Mouse (Mus musculus) B cell, adult 62 days (primary cell): ENCODE measurements around the gene Pdcd5. TPM values are rescaled to one million over a fixed set of nuclear protein-coding genes. Genes with fewer than 3 reads are reported as not detected.

Experiments
- total RNA-seq: library from RNA; stranded (reverse); gene quantifications from 4 replicates; pipeline ENCODE4 v1.2.4, GENCODE M21; 2023

The Pdcd5 gene
- 49.0 to 51.5 TPM (median 50.9 TPM) in 4 replicates for total RNA-seq

DNA sequence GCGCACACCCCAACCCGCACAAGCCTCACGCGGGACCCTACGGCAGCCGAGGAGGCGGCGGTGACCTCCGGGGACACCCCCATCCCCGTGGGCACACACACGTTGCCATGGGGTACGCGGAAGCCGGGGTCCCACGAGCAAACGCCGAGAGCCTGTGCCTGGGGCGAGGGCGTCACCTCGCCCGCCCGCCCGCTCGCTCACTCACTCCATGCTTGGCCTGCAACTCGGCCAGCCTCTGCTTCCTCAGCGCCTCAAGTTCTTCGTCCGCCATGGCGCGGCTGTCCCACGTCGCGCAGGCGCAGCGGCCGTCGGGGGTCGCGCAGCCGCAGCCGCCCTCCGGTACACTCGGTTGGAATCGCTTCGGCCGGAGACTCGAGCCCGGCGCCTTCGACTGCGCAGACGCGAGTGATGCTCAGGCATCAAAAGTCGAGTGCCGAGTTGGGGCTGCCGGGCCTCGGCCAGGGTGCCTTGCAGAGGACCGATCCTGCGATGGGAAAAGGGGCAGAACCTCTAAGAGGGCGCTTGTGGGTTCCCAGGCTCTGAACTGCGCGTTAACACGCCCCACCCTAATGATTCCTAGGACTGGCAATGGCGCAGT, at the start of gene Pdcd5:
Pdcd5 (minus strand) TSS at position 421 of the 598 bp plus-strand sequence.

Other genes starting within 250 kb of the Pdcd5 start
- gene Slc7a9, start 198.7 kb downstream of the Pdcd5 start, total RNA-seq: not detected in 4 replicates
- not detected in 4 replicates for gene Tdrd12, start 109.8 kb downstream of the Pdcd5 start, total RNA-seq
- 20.8 to 28.5 TPM (median 25.4 TPM) in 4 replicates for gene Nudt19, start 91.2 kb downstream of the Pdcd5 start, total RNA-seq
- gene Rgs9bp, start 61.9 kb downstream of the Pdcd5 start, total RNA-seq: 0.09 to 0.22 TPM (median 0.18 TPM) in 3 of 4 replicates, not detected in the other
- 36.5 to 48.4 TPM (median 43.6 TPM) in 4 replicates for gene Ankrd27, start 61.3 kb downstream of the Pdcd5 start, total RNA-seq
- 43.7 to 56.3 TPM (median 46.5 TPM) in 4 replicates for gene Dpy19l3, start 106.9 kb upstream of the Pdcd5 start, total RNA-seq
- 78.3 to 110 TPM (median 95.0 TPM) in 4 replicates for gene Zfp507, start 155.5 kb upstream of the Pdcd5 start, total RNA-seq